Mouse (Mus musculus) urinary bladder, postnatal 14 days (tissue): Measurements from ENCODE around the gene Kcnma1.

Experiments used
- DNase-seq: peaks from one replicate; pipeline ENCODE4 v3.0.0; 2021; ENCODE audit warnings: low spot score

Kcnma1 gene

DNA sequence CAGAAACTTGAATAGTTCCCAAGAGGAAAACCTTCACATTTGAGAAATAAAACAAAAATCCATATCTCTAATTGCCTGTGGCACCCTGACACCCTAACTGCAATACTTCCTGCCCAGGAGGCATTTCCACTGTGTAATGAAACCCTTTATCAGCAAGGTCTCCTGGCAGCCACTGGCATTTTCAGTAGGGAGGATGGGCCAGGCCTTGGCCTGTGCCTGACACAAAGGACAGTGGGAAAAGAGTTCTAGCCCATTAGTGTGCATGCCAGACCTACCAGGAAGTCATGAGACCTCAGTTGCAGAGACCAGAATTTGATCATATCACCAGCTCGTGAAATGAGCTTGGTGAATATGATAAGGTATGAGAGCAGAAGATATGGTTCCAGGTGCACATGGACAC, 488.4 kb downstream of the Kcnma1 start:
- no peak for DNase-seq

DNA sequence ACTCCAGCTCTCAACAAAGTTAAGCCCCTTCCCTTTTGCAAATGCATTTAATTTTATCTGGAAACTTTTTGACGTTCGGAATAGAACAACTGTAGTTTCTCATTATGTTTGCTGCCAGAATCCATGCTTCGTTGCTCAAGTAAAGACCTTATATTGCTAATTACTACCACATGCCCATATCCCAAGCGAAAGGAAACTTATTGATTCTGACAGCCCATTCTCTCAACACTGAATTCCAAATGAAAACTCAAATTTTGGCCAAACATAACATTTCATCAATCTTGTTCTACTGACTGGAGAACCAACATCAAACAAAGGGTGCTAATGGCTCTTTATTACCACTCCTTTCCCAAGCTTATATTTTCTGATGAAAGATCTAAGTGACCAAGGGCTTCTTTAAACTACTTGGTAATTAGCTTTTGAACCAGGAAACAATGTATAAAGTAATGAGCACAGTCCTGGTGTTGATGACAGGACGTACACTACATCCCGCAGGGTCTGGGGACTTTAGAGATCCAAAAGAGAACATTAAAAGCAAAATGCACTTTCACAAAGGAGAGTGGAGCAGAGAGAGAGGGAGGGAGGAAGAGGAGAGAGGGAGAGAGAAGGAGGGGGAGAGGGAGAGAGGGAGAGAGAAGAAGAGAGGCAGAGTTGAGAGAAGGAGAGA, 490.3 kb downstream of the Kcnma1 start:
- no peak for DNase-seq

DNA sequence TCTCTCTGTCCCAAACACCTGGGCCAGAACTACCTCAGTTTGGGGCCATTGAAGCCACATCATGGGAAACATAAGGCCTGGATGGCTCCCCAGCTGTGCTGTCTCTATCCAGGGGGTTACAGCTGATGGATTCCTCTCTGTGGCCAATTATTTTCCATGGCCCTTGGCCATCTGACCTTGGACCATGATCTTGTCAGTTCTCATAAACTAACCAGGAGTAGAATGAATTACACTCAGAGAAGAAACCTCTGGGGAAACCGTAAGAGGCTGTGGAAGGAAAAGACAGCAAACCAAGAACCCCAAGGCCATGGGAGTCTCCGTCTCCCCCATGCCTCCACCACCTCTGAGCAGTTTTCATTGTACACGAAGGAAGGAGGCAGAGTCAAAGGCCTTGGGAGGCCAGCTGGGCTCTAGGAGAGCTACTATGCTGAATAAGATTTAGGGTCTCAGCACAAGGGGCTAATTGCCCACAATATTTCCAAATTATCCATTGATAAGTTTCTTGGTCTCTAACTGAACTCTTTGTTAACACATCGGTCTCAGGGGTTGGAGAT, 491.6 kb downstream of the Kcnma1 start:
- no peak for DNase-seq

DNA sequence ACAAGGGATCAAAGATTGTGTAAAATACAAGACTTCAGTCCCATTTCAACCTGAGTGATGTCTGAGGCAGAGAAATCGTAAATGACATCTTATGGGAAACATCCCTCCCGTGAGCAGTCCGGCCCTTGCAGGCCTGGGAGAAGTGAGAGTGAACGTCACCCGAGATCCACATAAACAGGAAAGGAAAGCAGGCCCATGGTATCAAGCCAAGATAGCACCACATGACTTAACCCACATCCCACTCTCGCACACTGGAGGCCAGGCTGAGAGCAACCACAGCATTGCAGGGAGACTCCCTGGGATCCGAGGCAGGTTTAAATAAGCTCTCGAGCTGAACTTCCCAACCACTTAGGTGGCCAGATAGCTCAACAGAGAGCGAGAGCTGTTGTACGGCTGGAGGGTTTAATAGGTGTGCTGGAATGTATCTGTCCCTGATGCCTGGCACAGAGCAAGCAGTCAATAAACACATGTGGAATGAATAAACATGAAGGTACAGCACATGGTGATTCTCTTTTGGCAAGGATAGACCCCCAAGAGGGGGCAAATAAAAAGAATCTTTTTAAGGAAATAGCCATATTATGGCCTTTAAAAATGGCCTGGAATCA, 493.1 kb downstream of the Kcnma1 start:
- no peak for DNase-seq

DNA sequence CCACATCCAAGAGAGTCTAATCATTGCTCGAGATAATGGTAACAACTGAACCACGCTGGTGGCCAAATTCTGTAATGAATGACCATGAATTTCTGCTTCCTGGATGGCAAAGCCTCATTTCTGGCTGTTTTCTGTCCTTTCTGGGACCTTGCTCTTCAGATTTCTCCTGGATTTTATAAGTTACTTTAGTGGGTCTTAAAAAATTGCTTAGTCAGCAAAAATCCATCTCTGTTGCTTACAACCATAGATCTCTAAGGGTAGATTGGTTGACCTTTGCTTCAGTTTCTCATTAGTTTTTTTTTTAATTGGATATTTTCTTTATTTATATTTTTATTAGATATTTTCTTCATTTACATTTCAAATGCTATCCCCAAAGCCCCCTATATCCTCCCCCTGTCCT, 496.9 kb downstream of the Kcnma1 start:
- DNase-seq, result no peak

DNA sequence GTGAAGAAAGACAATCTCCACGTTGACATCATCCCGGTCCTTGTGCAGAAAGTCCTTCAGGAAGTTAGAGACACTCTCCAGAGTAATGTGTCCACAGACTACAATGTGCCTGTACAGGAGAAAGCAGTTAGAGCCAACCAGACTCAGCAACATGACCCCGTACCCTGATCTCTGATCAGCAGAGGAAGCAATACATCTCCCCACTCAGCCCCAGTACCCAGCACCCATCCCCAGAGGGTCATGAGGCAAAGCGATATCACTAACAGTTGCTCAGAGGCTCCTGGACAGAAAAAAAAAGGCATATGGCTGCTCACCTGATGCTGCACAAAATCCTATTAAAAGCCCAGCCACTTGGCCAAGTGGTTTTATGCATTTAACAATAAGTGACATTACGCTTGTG, 504.5 kb downstream of the Kcnma1 start:
- DNase-seq, result no peak

DNA sequence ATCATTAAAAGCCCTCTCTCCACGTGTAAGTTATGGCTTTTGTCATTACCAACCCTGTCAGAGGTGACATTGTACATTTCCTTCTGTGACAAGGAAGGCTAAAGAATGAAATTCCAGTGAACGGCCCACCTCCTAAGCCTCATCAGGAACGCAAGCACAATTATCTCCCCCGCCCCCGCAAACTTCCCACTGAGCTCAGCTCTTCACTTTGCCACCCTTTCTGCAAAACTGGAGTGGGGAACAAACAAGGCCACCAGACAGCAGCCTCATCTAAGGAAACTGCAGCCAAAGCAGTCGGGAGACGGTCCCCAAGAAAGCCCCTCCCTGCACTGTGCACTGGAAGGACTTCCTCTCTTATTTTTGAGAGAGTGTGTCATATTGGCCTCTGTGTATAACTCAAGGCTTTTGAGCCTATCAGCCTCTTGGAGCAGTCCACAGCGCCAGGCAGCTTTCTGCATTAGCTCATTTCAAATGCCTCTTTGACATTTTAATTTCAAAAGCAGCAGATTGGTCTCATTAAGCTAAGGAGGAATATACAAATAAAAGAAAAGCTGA, 512.0 kb downstream of the Kcnma1 start:
- peak; percentile 24 for DNase-seq

DNA sequence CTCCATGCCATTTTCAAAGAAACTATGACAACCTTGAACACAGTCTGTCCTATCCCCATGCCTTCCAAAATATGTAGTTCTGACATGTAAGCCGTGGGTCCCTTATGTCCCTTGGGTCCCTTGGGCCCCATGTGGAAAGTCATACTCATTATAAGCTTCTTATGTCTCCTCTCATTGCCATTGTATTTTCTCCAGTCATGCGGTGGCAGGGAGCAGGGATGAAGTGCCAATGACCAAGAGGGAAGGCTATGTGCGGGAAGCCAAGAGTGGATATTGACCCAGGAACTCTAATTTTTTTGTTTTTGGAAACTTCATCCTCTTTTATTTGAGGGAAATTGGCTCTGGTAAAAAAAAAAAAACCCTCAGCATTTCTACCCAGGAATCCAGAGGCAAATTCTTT, 517.5 kb downstream of the Kcnma1 start:
- DNase-seq, result no peak

DNA sequence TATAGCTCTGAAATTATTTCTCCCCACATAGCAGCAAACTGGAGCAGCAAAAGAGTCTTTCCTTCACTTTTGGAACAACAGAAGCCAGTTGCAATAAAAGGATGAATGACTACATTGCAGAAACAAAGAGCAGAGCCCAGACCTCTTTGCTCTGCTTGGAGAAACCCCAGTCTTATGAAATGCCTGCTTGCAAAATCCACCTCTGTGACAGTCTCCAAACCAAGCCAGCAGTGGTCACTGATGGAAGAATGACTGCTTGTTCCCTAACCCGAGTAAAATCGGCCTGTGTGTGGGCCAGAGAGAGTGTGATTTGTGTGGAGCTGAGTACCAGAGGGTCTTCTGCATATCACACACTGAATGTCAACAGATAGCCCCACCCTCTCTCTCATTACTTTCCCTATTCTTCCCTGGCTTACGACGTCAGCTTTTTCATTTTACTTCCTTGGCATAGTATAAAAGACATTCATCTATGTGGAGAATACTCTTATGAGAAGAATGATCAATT, 518.0 kb downstream of the Kcnma1 start:
- peak; percentile 3 for DNase-seq

DNA sequence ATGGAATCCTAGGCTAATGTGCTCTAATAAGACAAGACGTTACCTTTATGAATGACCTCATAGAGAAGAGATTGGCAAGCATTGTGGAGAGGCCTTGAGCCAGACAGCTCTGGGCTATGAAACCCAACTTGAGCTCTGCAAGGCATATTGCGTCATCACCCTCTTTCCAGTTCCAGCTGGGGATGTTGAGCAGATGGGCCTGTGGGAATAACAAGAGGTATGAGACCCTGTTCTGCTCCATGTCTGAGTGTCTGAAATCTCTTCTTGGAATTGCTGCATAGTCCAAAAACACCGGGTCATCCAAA, 519.8 kb downstream of the Kcnma1 start:
- peak; percentile 42 for DNase-seq

DNA sequence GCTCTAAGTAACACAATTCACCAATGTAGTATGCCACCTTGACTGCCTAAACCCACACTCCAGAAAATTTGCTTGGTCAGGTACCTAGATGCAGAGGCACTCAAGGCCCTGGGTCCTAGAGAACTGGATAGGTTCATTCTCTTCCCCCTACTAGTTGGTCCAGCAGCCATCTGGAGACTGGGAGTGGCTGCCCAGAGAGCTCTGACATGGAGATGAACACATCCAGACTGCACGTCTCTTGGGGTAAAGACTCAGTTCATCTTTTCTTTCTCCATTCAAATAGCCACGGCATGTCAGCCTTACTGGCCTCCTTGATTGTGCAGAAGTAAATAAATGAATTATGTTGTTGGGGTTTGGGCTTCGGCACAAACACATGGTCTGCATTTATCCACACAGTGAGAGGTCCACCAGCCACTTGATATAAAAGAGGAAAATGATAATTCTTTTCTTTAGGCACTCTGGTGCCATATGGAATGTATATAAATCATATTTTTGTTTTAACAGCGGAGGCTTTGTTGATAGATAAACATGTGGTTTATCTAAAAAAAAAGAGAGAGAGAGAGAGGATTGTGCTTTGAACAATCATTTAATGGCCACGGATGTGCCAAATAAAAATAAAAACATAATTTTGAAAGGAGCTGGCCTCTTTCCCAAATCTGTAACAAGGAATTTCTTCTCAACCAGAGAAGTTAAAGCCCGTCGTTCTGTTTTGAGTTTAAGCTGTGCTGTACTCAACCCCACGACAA, 520.4 kb downstream of the Kcnma1 start:
- DNase-seq, result no peak

DNA sequence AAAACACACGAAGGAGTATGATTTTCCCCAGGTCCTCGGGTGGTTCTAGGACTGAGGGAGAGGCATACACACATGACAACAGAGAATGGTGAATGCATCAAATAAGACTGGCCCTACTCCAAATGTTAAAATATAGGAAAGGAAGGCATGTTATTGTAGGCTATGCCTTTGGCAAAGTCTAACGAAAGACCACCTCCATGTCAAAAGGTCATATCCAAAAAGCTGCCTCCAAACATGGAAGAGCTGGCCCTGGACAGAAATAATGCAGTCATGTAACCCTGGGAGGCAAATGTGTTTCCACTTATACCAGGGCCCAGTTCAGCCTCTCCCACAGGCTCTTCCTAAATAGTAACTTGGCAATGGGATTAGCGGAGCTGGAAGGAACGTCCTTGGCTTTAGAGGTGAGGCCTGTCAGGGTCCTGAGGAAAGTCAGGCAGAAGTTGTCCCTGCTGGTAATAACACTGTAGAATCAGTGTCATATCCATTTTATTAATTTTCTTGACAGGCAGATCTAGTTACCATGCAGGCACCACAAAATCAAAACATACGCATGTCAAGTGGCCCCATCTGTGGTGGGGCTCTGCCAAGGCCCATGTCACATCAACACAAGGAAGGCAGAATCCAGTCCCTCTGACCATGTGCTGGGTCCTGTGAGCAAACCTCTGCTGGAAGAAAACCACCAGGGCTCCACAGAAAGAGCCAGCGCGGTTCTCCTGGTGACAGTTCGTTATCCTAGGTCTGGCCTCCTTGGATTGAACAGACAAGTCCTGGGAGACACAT, 521.5 kb downstream of the Kcnma1 start:
- no peak for DNase-seq

DNA sequence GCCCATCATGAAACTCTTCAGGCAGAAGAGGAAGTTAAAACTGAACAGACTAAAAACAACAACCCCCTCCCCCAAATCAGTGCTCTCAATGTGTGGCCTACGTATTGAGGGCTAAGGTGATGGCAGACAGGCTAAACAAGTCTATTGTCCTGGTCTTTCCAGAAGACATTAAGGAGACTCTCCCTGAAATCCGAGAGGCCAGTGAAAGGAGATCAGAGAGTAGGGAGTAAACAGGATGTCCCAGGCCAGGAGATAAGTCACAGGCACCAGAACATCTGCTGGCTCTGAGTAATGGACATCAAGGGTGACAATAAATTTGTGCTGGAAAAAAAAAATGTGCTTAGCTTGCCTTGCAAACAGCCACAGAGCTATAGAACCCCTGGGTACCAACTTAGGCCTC, 522.9 kb downstream of the Kcnma1 start:
- DNase-seq, result no peak

DNA sequence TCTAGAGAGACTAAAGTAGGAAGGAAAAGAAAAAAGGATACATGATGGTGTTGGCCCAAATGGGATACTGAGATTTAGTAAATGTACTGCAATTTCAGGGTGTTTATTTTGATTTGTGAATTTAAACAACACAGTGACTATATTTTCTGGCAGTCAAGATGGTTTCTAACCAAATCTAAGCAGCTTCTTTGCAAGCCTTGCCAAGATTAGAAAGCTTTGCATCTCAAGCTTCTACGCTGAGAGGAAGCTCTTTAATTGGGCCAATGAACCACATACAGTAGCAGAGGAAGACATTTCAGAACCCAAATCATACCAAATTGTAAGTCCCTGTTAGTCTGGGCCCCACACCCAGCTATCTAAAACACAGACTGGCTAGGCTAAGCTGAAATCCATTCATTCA, 527.6 kb downstream of the Kcnma1 start:
- no peak for DNase-seq

DNA sequence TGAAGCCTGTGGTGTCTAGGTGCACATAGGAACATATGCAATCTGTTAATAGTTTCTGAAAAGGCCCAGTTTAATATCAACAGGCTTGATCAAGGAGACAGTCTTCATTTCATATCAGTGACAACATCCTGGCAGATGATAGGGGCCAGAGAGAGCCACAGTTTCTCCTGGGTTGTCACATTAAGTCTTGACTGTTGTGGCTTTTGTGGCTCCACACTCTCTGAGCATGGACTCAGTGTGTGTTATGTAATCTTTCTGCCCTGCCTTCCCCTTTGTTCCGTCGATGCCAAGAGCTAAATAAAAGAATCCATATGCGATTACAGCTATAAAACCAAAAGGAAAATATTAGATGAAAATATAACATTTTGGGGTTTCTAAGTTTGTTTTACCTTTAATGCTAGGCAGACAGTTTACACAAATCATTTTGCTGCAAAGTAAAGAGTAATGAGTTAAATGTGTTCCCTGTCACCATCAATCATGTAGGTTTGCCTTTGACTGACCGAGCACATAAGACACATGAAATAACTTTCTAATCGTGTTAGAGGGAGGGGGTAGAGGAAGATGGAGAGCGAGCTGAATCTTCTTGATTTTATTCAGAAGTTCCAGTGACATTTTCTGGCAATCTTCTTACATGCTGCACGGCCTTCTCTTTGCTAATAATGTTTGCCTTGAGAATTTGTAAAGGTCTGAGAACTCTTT, 528.3 kb downstream of the Kcnma1 start:
- no peak for DNase-seq

DNA sequence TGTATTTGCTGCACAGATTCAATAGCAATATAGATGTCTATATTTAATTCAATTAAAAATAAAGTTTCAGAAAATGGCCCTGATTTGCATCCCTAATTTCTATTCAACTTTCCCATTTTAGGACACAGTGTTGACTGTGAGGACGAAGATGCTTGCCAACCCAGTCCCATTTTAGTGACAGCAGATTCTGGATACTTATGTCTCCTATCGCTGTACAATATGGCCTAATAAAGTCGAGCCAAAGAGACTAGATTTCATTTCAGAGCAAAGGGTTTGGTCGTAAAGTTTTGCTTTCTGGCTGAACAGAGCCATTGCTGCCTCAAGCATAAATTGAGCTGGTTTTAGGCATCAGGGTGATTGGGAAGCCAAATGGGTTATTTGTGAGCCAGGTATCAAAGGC, 539.2 kb downstream of the Kcnma1 start:
- DNase-seq, result no peak

DNA sequence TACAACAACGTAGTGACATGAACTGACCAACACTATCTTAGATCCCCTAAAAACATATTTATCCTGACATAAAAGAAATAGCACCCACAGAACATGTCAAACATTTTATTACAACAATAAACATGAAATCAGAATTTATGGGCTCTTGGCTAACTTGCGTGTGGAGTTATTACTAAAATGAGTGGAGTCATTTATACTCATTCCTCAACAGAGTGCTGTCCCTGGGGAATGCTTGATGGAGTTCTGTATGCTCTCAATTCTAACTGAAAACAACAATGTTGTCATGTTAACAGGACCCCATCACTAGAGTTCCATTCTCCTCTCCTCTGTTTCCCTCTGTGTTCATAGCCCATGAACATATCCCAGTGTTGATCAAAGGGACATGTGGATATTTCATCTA, 544.2 kb downstream of the Kcnma1 start:
- no peak for DNase-seq

DNA sequence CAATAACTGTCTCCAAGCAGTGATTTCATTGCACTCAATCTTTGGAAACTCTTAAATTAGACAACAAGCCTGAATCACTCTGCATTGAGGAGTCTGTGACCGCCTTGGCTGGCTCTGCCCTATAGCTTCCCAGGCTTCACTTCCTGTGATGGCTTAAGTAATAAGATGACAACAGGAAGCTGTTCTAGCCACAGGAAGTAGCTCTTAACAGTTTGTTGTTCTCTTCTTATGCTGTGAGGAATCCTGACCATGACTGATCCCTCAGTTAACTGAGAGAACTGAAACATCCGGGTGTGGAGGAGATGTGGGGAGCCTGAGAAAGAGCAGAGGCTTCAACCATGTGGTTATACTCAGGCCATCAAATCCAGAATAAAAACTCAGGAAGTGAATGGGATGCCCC, 549.2 kb downstream of the Kcnma1 start:
- no peak for DNase-seq

DNA sequence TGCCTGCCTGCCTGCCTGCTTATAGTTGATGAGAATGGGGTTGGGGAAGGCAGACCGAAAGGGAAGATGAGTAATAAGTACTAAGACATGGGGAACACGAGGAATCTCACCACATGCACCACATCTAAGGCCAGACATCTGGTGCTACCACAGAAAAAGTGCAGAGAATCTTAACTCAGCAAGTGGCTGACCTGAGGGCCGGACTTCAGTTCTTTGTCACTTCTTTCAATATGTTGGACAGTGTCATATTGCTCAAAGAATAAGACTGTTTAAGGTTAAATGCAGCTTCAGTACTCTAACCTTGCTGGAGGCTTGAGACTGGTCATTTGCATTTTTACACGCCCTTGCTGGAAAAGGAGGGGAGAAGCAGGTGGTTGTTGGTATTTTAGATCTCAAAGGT, 555.7 kb downstream of the Kcnma1 start:
- DNase-seq, result no peak

DNA sequence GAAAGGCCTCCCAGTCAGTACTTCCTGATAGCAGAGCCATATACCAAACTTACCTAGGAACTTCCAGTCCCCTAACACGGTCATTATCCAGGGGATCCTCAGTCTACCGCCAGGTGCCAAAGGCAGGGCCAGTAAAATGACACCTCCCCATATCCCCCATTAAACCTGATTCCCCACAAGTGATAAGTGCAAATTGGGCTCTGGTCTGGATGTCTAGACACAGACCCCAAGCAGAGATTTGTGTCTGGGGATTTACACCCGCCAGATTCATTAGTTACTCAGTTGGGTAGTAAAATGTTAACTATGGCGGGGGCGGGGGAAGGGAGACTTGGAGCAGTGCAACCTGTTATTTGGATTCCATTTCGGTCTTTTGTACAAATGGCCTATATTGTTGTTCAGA, 562.6 kb downstream of the Kcnma1 start:
- DNase-seq, result no peak

DNA sequence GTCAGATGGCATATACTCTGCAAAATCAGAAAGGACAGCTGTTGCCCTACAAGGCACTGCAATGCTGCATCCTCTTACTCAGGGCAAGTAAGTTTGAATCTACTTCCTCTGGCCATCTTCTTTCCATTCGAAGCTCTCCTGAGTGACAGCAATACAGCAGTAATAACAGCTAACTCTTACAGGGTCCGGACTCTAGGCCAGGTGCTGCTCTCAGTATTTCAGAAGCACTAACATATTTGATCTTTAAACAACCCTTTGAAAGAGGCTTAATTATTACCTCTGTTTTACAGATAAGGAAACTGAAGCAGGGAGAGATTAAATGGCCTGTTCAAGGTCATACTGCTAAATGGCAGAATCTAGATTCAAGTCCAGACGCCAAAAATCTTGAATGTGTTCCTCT, 576.8 kb downstream of the Kcnma1 start:
- no peak for DNase-seq

DNA sequence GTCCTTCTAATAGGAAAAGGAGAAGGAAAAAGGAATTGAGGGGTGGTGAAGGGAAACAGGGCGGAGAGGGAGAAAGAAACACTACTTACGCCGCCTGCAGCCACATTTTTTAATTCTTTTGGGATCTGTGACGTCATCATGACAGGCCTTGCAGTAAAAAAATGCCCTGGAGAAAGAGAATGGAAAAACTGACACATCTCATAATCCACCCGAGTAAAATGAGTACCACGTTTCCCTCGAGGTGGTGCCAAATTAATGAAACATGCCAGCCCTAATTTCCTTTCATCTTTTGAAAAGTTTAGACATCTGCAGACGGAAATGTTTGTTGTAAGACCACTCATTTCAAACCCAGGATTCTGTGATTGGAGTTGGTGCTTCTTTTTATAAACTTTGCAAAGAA, 578.4 kb downstream of the Kcnma1 start:
- no peak for DNase-seq
